Mouse (Mus musculus): ENCODE data around the gene Foxred1.

Foxred1 gene

GRCm38 (mm10) chr9:35210542-35211474 is at the start of gene Foxred1:
Foxred1 (minus strand) TSS chr9:35211055.
- DNase-seq (ENCODE audit: low read depth in 2 of 2, low spot score in 2 of 2): peak; percentile 99

DNA sequence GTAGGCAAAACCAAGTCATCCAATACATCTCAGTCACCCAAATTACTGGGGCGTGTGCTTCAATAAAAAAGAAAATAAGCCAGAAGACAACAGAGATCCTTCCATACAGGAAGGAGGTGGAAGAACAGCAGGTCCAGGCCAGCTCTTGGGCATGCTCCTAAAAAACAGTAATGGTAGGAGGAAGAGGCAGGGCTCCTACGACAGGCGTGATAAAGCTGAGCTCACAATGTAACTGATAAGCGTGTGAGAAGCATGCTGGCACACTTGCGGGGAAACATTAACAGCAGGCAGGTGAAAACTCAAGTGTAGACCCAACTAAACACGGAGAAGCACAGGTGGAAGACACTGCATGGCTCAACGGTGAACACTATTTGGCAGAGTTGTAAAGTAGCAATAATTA is 46.5 kb upstream of the Foxred1 start:
- DNase-seq (ENCODE audit: low read depth in 2 of 2, low spot score in 2 of 2): no peak

DNA sequence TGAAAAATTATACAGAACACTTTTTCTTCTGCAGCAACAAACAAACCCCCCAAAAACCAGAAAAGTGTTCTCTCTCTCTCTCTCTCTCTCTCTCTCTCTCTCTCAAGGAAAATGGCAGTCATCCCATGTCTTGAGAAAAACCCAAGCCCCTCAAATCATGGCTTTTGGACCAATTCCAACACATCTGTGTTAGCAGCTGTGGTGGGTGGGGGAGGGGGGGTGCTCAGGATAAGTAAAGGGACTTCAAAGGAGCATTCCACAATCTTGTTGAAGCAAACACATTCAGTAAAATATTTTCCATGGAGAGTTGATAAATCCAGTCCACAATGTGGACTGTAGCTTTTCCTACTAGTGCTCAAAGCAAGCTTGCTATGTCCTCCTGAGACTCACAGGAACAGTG is 38.6 kb upstream of the Foxred1 start:
- no peak for DNase-seq (ENCODE audit: low read depth in 2 of 2, low spot score in 2 of 2)

DNA sequence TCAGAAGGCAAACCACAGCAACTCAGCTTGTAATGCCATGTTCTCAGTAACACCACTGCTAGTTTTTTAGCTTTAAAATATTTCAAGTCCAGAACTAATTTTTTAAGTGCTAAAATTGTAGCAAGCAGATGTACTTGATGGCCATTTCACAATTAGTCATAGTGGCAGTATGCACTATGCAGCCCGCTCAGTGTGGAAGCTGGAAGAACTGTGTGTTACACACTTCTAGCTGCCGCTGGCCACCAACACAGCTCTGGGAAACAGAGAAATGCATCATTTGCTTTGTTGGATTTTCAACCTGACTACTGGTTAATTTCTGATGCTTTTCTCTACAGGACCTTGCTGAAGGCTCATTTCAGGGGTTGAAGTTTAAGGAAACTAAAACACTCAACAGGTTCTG is 36.5 kb upstream of the Foxred1 start:
- DNase-seq (ENCODE audit: low read depth in 2 of 2, low spot score in 2 of 2): no peak

DNA sequence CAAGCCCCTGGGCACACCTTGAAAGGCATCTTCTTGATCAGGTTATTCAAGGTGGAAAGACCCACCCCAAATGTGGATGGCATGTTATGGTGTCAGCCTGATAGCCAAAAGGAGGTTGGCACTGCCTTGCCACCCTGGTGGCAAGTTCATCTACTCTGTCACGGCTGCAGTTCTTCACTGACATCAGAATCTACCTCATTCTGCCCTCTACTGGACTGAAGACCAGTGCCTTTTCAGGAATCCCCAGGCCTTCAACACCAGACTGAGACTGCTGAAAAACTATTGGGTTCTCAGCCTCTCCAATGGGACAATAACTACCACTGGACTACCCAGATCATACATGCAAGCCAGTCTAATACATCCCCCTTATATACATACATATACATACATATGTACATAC is 28.9 kb upstream of the Foxred1 start:
- DNase-seq (ENCODE audit: low read depth in 2 of 2, low spot score in 2 of 2): no peak

DNA sequence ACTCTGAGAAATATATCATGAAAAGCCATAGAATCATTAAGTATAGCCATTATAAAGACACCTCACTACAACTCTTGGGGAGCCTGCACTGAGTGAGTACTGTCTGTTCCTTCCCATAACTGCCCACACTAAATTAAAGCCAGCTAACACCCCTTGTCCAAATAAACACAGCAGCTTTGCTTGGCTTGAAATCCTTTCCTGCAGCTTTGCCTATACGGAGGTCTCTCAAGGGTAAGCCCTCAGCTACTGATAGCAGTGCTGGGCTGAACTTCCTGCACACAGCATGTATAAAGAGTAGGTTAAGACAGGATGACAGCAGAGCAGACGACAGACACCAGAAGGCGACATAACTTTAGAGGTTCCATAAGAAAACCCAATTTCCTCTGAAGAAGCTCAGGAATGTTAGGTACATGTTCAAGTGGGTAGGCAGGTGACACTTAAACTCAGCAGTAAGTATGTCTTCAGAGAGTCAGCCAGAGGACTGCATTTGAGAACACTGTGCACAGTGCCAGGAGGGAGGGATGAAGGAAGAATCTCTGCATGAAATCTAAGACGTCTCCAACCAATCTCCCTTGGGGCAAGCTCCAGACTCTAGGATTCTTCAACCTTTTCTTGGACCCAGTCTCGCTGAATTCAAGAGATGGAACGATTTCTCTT is 28.2 kb upstream of the Foxred1 start:
- DNase-seq (ENCODE audit: low read depth in 2 of 2, low spot score in 2 of 2): no peak

- no peak for DNase-seq (ENCODE audit: low read depth in 2 of 2, low spot score in 2 of 2)
Observed at GRCm38 (mm10) chr9:35238371-35238770, 27.5 kb upstream of the Foxred1 start.

DNA sequence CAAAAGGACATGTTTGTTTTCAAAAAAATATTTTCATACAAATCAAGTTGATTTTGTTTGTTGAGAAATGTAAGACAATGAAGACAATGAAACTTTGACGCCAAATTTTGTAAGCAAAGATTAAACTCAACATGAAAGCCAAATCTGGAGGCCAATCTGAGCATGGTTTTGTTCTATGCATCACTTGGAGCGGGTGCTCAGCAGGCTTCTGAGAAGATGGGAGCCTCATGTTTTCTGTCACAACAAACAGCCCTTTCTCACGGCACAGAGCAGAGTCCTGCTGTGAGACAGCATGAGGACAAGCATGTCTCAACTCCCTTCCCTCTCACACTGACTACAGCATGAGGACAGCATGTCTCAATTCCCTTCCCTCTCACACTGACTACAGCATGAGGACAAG is 25.1 kb upstream of the Foxred1 start:
- DNase-seq (ENCODE audit: low read depth in 2 of 2, low spot score in 2 of 2): no peak

DNA sequence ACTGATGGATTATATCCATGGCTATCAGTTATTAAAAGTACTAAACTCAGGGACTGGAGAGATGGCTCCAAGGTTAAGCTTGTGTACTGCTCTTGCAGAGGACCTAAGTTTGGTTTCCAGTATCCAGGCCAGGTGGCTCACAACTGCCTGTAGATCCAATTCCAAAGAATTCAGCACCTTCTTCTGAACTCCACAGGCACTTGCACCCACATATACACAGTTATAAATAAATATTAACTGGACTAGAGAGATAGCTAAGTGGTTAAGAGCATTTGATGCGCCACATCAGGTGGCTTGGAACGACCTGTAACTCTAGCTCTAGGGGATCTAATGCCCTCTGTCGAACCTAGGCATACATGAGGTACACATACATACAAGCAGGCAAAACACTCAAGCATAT is 17.8 kb upstream of the Foxred1 start:
- no peak for DNase-seq (ENCODE audit: low read depth in 2 of 2, low spot score in 2 of 2)

- no peak for DNase-seq (ENCODE audit: low read depth in 2 of 2, low spot score in 2 of 2)
Observed at GRCm38 (mm10) chr9:35223466-35223865, 12.6 kb upstream of the Foxred1 start.

- DNase-seq (ENCODE audit: low read depth in 2 of 2, low spot score in 2 of 2): no peak
Observed at GRCm38 (mm10) chr9:35217963-35218362, 7.1 kb upstream of the Foxred1 start.

GRCm38 (mm10) chr9:35211573-35212511 is 987 bp upstream of the Foxred1 start:
- no peak for DNase-seq (ENCODE audit: low read depth in 2 of 2, low spot score in 2 of 2)

DNA sequence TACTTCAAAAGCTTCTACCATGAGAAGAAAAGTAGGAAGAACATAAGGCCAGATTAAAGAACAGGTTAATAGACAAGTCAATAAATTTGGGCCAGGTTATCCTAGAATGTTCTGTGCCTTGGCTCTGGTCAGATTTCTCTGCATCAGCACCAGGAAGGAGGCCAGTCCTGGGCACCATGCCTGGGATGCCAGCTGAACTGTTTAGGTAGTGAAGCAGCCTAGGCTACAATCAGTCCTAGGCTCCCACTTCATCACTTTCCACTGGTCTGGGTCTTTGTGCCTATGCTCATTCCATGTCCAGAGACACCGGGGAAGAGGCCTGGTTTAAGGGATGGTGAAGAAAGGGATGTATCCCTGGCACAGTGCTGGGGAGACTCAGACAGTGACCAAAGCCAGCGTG is 6.4 kb downstream of the Foxred1 start:
- no peak for DNase-seq (ENCODE audit: low read depth in 2 of 2, low spot score in 2 of 2)

- no peak for DNase-seq (ENCODE audit: low read depth in 2 of 2, low spot score in 2 of 2)
Observed at GRCm38 (mm10) chr9:35203536-35203935, 7.3 kb downstream of the Foxred1 start.

- DNase-seq (ENCODE audit: low read depth in 2 of 2, low spot score in 2 of 2): no peak
Observed at GRCm38 (mm10) chr9:35200529-35201060, 10.3 kb downstream of the Foxred1 start.

DNA sequence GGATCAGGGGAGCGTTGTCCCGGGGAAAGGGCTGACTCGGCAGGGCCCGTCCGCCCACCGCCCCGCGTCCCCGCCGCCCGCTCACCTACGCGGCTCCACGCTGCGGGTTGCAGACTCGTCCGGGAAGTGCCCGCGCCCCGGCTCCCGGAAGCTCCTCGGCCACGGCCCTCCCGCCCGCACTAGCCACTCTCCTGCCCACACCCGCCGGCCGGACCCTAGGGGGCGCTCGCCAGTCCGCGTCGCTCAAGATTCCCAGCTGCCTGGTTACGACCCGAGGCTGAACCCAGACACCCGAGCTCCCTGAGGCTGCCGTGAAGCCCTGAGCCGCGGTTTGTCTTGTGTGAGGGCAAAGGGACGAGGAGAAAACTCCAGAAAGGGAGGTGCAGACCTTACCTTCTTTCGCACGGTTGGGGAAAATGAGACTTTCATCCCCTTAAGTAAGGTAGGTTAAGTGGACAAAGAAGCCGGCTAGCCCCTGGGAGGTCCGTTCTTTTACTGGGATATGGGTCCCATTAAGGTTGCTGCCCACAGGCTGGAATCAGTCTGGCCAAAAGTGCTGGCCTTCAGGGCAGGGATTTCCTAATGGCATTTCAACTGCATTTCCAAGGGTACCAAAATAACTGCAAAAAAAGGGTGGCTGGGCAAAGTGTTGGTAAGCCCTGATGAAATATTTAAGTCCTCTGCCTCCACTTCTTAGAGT is 10.9 kb downstream of the Foxred1 start, which contains the start of the genes Srpr and Tirap:
Srpr (plus strand) TSS at position 404 of the 700 bp plus-strand sequence.
Tirap (minus strand) TSS at position 520 of the 700 bp plus-strand sequence.
- DNase-seq (ENCODE audit: low read depth in 2 of 2, low spot score in 2 of 2): peak; percentile 77

- DNase-seq (ENCODE audit: low read depth in 2 of 2, low spot score in 2 of 2): peak in 1 of 2 experiments; percentile 8
Observed at GRCm38 (mm10) chr9:35198945-35199771, 11.7 kb downstream of the Foxred1 start.

- no peak for DNase-seq (ENCODE audit: low read depth in 2 of 2, low spot score in 2 of 2)
Observed at GRCm38 (mm10) chr9:35198351-35198750, 12.5 kb downstream of the Foxred1 start.

GRCm38 (mm10) chr9:35197625-35198024 is 13.2 kb downstream of the Foxred1 start:
- DNase-seq (ENCODE audit: low read depth in 2 of 2, low spot score in 2 of 2): no peak
